Mouse (Mus musculus): Measurements from ENCODE around the gene BC107364.
"Not testable (repeated sequence)": the region's sequence is repeated elsewhere in the genome, so short reads cannot be mapped to it uniquely, and the experiment has no call there.

The BC107364 gene

DNA sequence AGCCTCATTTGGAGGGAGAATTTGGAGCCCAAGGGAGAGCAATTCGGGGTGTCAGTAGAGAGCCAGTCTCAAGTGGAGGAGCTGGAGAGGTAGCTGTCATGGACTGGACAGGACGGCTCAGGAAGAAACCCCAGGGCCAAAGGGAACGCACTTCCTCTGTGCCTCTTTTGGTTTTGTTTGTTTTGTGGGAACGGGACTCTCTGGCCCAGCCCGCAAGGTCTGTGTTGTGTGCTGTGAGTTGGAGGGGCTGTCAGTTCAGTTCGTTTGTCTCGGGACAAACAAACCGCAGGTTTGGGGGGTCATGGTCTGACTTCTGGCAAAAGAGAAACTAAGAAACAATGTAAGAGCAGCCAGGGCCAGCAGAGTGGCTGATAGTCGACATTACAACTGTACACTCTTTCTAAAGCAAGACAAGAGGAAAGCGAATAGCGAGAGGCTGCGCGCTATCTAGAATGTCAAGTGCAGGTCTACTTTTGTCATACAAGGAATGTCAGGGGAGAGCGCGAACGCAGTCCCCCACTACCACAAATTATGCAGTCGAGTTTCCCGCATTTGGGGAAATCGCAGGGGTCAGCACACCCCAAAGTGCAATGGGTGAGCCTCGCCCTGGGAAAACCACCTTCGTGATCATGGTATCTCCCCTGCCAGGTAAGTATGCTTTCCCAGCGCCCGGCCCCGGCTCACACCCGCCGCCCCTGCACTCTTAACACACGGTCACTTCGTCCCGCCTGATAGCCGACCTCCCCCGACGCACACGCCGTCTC is 34.1 kb upstream of the BC107364 start:
- in situ Hi-C loops (cut with MboI, MseI): not testable (repeated sequence)

DNA sequence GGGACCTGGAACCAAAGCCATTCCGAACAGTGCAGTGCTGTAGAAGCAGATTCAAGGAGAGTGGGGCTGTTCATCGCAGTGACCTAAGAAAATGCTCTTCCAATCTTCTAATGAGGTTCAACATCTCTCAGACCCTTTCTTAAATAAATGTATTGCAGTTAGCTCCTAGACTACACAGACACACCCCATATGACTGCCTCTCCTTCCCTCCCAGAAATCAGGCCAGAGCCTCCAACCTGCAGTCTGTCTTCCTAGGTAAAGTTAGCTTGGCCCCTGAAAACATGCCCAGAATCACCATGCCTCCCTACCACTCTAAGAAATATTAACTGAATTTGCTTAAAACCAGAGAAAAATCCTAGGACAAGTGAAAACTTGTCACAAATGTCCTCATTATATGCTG is 33.3 kb upstream of the BC107364 start:
- in situ Hi-C loops (cut with MboI, MseI): no loop called here

DNA sequence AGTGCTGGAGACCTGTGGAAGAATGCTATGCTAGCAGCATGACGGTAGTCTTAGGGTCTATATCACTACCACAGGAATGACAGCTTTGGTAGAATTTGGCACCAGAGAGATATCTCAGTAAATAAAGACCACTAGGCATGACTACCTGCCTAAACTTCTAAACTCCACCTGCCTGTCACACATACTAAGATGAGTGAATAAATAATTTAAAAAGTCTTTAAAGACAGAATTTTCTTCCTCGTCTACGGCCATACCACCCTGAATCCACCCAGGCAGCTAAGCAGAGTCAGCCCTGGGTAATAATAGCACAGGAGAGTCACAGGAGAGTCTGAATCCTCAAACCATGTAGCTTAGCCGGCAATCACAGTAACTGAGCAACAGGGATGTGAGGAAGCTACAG is 32.8 kb upstream of the BC107364 start:
- in situ Hi-C loops (cut with MboI, MseI): no loop called here

DNA sequence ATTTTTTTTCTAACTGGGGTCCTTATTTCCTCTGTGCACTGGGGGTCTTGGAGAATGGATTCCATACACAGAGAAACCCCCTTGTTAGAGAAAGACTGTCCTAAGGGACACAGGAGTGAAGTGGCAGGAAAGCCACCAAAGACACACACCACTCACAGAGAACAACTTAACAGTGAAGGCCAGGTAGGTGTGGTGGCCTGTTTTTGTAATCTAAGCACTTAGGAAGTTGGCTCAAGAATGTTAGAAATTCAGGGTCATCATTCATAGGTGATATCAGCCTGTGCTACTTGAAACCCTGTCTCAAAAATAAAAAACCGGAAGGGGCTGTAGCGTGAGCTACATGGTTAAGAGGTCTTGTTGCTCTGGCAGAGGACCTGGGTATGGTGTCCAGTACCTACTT is 31.8 kb upstream of the BC107364 start:
- in situ Hi-C loops (cut with MboI, MseI): no loop called here

DNA sequence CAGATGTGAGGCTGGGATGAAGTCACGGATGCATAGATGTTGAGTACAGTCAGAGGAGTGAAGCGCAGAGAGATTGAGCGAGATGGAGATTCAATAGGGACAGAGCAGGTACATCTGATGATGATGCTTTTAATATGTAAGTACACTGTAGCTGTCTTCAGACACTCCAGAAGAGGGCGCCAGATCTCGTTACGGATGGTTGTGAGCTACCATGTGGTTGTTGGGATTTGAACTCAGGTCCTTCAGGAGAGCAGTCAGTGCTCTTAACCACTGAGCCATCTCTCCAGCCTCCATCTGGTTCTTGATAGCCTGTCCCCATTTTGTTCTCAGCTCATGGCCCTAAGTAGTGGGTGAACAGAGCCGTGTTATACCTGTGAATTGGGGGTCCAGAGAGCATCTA is 30.9 kb upstream of the BC107364 start:
- in situ Hi-C loops (cut with MboI, MseI): not testable (repeated sequence)

DNA sequence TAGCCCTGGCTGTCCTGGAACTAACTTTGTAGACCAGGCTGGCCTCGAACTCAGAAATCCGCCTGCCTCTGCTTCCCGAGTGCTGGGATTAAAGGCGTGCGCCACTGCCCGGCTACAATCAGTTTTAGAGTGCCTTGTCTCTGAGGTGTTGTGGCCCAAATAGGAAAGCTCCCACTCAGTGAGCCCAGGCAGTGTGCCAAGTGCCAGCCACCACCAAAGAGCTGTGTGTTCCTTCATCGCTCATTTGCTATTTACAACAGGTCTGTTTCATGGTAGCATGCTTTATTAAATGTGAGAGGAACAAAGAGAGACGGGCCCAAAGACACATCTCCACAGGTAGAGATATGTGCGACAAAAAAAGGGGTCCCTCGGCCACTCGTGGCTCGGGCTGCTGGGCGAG is 30.3 kb upstream of the BC107364 start:
- in situ Hi-C loops (cut with MboI, MseI): no loop called here

DNA sequence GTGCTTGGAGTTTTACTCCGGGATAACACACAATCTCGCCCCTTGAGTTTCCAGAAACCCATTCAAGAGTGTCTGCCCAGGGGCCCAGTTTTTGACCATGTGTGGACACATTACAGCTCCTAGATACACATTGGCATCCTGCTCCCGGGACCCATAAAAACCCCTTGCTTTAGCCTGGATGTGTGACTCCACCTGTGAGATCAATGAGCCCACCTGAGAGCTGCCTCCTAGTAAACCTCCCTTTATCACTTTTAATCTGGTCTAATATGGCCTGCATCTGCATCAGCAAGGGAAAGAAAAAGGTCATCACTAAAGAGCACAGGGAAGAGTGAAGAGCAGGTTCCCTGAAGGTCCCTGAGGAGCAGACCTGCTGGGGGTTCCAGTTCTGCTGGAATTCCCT is 29.8 kb upstream of the BC107364 start:
- in situ Hi-C loops (cut with MboI, MseI): no loop called here

DNA sequence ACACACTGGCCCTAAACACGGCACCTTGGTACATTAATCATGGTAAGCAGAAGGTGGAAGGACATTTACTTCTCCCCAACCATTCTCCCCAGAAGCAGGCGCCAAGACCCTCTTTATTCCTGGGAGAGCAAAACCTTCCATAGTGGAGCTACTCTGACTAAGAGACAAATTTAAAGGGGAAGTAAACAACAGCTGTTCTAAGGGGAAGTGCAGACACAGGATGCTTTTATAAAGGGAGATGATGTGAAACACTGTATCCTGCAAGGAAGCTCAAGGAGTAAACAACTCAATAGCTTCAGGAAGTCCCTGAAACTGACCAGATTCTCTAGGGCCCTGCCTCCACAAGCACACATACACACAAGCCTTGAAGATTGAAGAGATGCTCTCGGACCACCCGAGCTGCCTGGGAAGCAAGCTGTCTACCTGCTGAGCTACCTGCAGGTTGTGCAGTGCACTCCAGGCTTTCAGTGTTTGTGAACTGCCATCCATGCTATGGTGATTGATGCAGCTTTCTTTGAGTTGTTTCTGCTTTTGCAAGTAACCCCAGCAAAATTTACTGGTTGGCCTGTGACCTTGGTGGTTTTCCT is 28.7 kb upstream of the BC107364 start:
- in situ Hi-C loops (cut with MboI, MseI): no loop called here

DNA sequence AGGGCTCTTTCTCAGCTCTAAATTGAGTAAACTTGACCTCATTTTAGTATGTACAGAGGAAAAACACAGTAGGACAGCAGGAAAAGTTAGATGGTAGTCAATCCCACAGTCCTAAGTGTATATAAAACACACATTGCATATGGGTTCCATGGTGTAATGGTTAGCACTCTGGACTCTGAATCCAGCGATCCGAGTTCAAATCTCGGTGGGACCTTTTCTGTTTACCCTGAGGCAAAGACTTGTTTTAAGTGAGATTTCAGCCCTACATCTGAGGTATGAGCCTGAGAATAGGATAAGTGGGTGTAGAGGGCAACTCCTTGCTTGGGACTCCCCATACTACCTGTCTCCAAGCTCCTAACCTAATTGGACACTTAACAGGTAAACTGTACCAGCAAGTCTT is 27.1 kb upstream of the BC107364 start:
- in situ Hi-C loops (cut with MboI, MseI): no loop called here

DNA sequence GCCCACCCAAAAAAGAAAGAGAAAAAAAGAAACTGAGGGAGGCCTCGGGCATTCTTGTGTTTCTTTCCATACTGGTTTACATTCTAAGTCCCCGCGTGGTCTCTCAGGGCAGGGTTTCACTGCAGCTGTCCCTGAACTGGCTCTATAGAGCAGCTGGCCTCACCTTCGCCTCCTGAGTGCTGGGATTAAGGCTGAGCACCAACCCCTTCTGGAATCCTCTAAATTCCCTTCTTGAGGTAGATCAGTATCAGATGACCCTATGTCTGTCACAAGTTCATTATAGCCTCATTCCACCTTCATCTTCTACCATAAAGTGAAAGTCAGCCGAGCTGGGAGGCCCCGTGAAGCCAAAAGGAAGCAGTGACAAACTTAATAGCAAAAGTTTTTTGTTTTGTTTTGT is 25.5 kb upstream of the BC107364 start:
- in situ Hi-C loops (cut with MboI, MseI): no loop called here

DNA sequence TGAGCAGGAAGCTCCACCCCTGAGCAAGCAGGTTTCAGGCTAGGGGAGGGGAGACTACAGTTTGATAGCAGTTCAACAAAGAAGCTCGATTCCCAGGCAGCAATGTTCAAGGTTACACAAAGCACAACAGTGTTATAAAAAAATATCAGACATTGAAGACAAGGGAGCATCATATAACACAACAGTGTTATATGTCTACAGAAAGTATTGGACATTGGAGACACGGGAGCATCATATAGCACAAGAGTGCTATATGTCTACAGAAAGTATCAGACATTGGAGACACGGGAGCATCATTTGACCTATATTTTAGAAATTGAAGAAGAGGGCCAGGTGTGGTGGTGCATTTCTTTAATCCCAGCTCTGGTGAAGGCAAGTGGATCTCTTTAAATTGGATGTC is 25.0 kb upstream of the BC107364 start:
- in situ Hi-C loops (cut with MboI, MseI): no loop called here

DNA sequence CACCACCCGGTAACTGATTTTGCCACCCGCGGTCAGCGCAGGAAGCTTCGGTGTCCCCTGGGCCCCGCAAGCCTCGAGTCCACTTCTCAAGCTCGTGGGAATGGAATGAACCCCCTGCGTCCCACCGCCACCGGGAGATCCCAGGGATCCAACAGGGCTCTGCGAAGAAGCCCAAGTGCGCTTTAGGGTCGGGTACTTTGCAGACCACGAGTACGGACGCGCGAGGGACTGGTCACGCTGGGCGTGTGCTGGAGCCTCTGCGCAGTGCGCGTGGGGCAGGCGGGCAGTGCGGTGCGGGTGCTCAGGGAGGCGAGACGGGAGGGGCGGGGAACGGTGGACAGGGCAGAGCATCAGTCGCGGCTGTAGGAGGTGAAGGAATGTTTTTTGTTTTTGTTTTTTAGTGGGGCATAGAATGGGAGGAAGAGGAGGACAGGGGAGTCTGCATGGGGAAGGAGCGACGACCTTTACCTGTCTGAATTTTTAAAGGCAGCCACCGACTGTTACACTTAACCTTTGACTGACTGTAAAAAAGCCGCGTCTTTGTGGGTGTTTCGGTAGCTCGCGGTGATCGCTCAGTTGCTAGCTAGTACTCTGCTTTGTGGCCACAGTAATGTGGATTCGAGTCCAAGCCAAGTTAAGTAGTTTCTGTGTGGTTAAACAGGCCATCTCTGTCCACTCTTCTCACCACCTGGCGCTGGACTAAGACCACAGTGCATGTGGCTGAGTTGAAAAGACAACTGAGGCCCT is 23.0 kb upstream of the BC107364 start:
- in situ Hi-C loops (cut with MboI, MseI): no loop called here

DNA sequence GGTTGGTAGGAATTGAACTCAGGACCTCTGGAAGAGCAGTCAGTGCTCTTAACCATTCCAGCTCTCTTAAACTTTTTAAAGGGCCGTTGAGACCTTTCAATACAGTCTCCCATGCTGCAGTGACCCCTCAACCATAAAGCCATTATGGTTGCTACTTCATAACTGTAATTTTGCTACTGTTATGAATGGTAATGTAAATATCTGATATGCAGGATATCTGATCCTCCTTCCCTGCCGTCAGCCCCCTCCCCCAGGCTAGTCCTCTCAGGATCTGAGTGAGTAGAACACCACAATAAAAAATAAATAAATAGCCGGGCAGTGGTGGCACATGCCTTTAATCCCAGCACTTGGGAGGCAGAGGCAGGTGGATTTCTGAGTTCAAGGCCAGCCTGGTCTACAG is 21.4 kb upstream of the BC107364 start:
- in situ Hi-C loops (cut with MboI, MseI): not testable (repeated sequence)

DNA sequence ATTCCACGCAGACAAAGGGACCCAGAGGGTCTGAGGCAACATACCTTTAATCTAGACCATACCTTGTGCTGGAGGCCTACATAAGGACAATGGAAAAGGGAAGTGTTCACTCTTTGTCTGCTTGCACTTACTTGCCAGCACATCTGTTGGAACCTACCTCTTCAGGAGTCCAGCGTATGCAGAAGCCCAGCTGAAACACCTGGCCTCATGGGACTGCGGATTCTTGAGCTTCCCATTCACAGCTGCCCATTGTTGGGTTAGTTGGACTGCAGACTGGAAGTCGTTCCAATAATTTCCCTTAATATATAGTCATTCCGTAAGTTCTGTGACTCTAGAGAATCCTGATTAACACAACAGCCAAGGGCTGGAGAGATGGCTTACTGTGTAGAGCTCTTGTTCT is 20.0 kb upstream of the BC107364 start:
- in situ Hi-C loops (cut with MboI, MseI): no loop called here

DNA sequence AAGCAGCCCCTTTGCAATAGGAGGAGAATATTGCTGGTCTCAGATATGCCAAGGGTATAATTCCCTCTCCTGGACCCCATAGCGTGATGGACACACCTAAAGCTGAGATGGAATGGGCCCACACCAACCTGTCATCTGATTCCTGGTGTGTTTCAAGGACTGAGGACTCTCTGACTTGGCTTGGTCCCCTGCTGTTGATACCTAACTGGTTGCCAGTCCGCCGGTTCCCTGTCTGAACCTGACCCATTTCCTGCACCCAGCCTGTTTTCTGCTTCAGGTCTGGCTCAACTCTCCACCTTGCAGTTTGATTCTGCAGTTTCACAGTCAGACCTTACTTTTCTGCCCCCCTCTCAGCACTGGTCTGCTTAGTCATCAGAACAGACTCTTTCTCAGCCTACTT is 17.5 kb upstream of the BC107364 start:
- in situ Hi-C loops (cut with MboI, MseI): no loop called here

DNA sequence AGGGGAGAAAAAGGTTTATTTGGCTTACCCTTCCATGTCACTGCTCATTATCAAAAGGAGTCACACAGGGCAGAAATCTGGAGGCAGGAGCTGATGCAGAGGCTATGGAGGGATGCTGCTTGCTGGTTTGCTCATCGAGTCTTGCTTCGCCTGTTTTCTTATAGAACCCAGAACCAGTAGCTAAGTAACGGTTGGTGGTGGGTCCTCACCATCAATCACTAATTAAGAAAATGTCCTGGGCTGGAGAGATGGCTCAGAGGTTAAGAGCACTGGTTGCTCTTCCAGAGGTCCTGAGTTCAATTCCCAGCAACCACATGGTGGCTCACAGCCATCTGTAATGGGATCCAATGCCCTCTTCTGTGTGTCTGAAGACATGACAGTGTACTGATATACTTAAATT is 16.2 kb upstream of the BC107364 start:
- in situ Hi-C loops (cut with MboI, MseI): not testable (repeated sequence)

DNA sequence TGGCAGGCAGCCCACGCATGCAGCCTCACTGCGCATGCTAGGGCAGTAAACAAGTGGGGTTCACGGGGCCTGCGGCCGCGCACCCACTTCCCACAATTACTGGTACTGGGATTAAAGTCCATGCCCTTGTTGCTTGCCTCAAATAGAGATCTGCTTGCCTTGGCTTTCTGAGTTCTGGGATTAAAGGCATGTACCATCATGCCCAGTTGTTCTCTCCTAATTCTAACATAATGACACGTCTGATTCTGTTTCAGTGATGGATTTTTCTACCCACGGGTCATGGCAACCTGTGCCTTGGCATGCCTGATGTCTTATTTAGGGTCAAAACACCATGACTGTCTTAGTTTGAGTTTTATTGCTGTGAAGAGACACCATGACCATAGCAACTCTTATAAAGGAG is 15.5 kb upstream of the BC107364 start:
- in situ Hi-C loops (cut with MboI, MseI): no loop called here

DNA sequence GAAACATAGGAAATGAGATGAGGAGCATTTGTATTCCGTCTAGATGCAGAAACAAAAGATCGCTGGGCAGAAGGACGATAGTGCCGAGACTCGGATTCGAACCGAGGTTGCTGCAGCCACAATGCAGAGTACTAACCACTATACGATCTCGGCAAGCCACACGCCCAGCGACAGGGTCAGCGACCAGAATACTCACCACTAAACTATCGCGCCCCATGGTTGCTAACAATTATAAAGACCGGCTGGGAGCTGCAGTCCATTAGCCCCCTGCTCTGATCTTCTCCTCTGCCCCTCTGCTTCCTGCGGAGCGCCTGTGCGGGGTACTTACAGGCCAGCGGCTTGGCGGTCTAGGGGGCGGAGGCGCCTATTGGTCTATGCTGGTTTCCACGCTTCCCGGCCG is 11.8 kb upstream of the BC107364 start:
- in situ Hi-C loops (cut with MboI, MseI): no loop called here

DNA sequence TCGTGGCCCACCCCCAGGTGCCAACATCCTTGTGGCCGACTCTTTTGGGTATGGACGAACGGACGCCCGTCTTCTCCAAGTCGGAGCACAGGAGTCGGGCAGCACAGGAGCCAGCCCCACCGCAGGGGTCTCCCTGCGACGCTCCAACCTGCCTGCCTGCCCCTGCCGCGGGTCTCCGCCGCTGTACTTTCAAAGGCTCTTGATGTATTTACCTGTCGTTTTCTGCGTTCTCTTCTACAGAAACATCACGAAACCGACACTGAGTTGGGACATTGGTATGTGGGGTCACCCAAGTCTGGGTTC is 8.4 kb upstream of the BC107364 start:
- in situ Hi-C loops (cut with MboI, MseI): not testable (repeated sequence)

DNA sequence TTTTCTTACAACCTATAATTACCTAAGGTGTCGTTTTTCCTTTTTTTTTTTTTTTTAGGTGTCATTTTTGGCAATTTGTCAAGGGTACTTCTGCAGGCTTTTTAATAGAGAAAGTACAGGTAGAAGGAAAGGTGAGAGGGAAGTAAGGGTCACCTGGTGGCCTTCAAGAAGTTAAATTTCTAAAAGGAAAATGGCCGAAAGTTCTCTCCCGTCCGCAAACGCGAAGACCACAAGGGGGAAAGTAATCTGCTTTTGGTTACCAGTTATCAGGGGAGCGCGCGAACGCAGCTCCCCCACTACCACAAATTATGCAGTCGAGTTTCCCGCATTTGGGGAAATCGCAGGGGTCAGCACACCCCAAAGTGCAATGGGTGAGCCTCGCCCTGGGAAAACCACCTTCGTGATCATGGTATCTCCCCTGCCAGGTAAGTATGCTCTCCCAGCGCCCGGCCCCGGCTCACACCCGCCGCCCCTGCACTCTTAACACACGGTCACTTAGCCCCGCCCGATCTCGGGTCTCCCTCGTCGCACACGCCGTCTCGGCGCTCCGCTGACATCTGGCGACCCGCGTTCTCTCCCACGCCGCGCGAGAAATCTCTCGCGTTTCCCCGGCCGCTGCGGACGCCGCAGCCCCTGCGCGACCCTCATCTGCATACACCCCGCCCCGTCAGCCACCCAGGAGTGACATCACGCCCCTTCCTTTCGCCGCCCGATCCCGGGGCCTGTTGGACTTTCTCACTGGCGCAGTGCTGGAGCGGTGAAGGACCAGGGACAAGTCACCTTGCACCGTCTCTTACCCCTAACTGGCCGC is 7.9 kb upstream of the BC107364 start:
- in situ Hi-C loops (cut with MboI, MseI): not testable (repeated sequence)

DNA sequence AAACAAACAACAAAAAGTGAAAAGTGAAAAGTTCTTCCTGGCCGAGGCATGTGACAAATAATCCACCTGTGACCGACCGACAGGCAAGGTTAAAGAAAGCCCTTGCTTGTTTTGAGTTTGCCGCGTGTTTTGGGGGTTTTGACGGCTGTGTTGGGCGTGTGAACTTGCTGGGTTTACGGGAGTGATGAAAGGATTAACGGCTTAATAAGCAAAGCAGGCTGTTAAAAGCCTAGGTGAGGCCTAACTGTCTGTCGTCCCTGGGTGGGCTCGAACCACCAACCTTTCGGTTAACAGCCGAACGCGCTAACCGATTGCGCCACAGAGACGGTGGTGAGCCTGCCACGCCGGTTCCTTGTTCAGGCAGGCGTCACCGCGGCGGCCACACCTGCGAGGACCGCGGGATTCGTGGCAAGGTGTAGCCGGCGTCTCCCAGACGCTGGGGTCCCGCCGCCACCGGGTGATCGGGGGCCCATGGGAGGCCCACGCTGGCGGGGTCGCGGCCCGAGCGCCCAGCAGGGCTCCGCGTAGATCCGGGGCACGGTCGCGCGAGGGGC is 6.9 kb upstream of the BC107364 start:
- in situ Hi-C loops (cut with MboI, MseI): not testable (repeated sequence)

DNA sequence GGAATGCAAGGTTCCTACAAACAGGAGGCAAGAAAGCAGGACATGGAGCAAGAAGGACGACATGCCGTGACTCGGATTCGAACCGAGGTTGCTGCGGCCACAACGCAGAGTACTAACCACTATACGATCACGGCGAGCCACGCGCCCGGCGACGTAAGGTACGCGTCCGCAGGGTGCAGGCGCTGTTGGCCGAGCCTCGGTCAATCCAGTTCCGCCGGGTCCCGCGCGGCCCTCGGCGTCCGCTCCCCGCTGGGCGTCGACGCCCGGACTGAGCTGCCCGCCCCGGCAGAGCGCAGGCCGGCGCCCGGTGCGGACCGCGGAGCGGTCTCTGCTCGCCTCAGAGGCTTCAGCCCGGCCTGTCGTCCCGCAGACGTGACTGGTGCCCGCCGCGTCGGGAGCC is 5.9 kb upstream of the BC107364 start:
- in situ Hi-C loops (cut with MboI, MseI): not testable (repeated sequence)

Data from T-helper 1 cell (primary cell).